Mouse (Mus musculus) spleen, adult 2 months (tissue): ENCODE results near the gene F2.

Experiments
- CTCF ChIP-seq: fragments of 200-500 bp; IDR thresholded peaks from 2 replicates; pipeline ENCODE4 v1.5.1; 2011; ENCODE audit warnings: mild to moderate bottlenecking, inconsistent platforms; ENCODE audit not compliant: insufficient read depth, insufficient read length, insufficient replicate concordance; ENCODE audit errors: extremely low read depth
- POLR2A ChIP-seq: fragments of 200-500 bp; IDR thresholded peaks from 2 replicates; pipeline ENCODE4 v1.6.1; 2011; ENCODE audit warnings: low read depth, low read length, inconsistent platforms

GRCm38 (mm10) chr2:91634841-91635240 lies 1.4 kb downstream of the F2 start:
- TF ChIP-seq POLR2A = no peak
- TF ChIP-seq CTCF = no peak
